Comparison of ENCODE assay signal across 18 mouse cellular contexts in the genomic region with DNA sequence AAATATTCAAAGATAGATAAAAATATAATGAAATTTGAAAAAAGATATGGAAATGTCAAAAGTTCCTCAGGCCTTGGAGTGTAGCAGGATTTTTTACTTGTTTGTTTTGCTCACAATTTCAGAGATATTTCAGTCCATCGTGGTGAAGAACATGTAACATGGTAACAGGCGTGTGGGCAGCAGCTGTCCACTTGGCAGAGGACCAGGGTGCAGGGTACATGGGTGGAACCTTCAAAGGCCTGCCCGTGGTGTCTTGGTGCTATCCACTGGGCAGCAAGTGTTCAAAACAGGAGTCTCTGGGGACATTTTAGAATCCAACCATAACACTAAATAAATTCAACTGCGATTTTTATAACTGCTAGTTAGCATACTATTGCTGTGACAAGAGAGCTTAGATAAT. TPM values are rescaled to one million over a fixed set of nuclear protein-coding genes. Genes with fewer than 3 reads are reported as not detected.
DNase-seq lines count a peak whose midpoint lies in the region; ATAC-seq and TF ChIP-seq lines count a peak whose summit lies in the region.
"Had no signal": no experiment of that assay in that cellular context is flagged by ENCODE, and none has a peak within 500 bp of the region (broad histone marks: within the 10 kb centered on the region; RNA-seq: fewer than 3 reads in every experiment).

No protein-coding gene starts in this region.

- no peaks in the 10 kb centered on the region for H3K27me3 ChIP-seq in hindbrain, embryonic 14.5 days (ENCODE audit: control insufficient read depth, insufficient read depth, low read length)
- H3K27me3 ChIP-seq in forebrain, embryonic 15.5 days: no peaks in the 10 kb centered on the region
- H3K27me3 ChIP-seq: embryonic facial prominence, embryonic 15.5 days; limb, embryonic 15.5 days; midbrain, embryonic 15.5 days had no signal

- WGBS in hindbrain, embryonic 14.5 days: 79% methylated on average over 4 of the region's 4 CpGs
- WGBS in forebrain, embryonic 15.5 days: 79% methylated on average over 4 of the region's 4 CpGs

- H3K4me1 ChIP-seq in hindbrain, embryonic 14.5 days (replicated peaks; ENCODE audit: control insufficient read depth, insufficient read depth, low read length): no peaks in the 10 kb centered on the region
- H3K4me1 ChIP-seq in forebrain, embryonic 15.5 days: no peaks in the 10 kb centered on the region
- H3K4me1 ChIP-seq: embryonic facial prominence, embryonic 15.5 days; hindbrain, embryonic 10.5 days; midbrain, embryonic 15.5 days had no signal

- no peak overlapping the region for H3K27ac ChIP-seq in left cerebral cortex, adult 2 months
- H3K27ac ChIP-seq in hindbrain, embryonic 14.5 days: no peak overlapping the region
- no peak overlapping the region for H3K27ac ChIP-seq in forebrain, embryonic 15.5 days (replicated peaks)
- H3K27ac ChIP-seq: embryonic facial prominence, embryonic 15.5 days; hindbrain, embryonic 10.5 days; limb, embryonic 15.5 days; midbrain, embryonic 15.5 days; stomach, postnatal 0 days had no signal

- no peak for ATAC-seq in hindbrain, embryonic 14.5 days (ENCODE audit: low FRiP score)
- ATAC-seq in forebrain, embryonic 15.5 days (replicated peaks): no peak
- ATAC-seq: inflammation-experienced regulatory T-cells, adult 6 months; midbrain, embryonic 15.5 days had no signal

- no peaks in the 10 kb centered on the region for H3K9me3 ChIP-seq in hindbrain, embryonic 14.5 days (ENCODE audit: control insufficient read depth, low read length)
- H3K9me3 ChIP-seq in forebrain, embryonic 15.5 days: no peaks in the 10 kb centered on the region
- H3K9me3 ChIP-seq: embryonic facial prominence, embryonic 15.5 days; hindbrain, embryonic 10.5 days; limb, embryonic 15.5 days; midbrain, embryonic 15.5 days had no signal

- intact Hi-C loops in gastrocnemius, postnatal 14 days (cut with DNase I; ENCODE audit: low total_unique reads): no loop called here
- intact Hi-C loops in left cerebral cortex, postnatal 4 days (cut with DNase I): no loop called here
- intact Hi-C loops in left cerebral cortex, adult 2 months (cut with DNase I): no loop called here

- DNase-seq in gastrocnemius, postnatal 14 days: peak; percentile 9
- DNase-seq in gastrocnemius, postnatal 25 days: no peak
- peak; percentile 53 for DNase-seq in left cerebral cortex, postnatal 4 days
- no peak for DNase-seq in left cerebral cortex, adult 2 months (ENCODE audit: extremely low spot score in 1 of 2, low spot score in 2 of 2)
- peak; percentile 53 for DNase-seq in cerebellum, adult 9-10 months
- peak; percentile 48 to 58 for DNase-seq in kidney, postnatal 25 days
- no peak for DNase-seq in hindbrain, embryonic 14.5 days (ENCODE audit: low spot score)
- DNase-seq: layer of hippocampus, adult 9-11 months; lung, adult 2 months; lung, postnatal 4 days; thymus, postnatal 4 days had no signal

- no peak overlapping the region for H3K4me2 ChIP-seq in hindbrain, embryonic 14.5 days (replicated peaks)
- no peak overlapping the region for H3K4me2 ChIP-seq in forebrain, embryonic 15.5 days (replicated peaks)
- H3K4me2 ChIP-seq: embryonic facial prominence, embryonic 15.5 days; limb, embryonic 15.5 days; midbrain, embryonic 15.5 days had no signal

- peaks cover 16% of the 10 kb centered on the region for H3K36me3 ChIP-seq in hindbrain, embryonic 14.5 days (replicated peaks; ENCODE audit: control insufficient read depth, insufficient read depth)
- peaks cover 7% of the 10 kb centered on the region for H3K36me3 ChIP-seq in forebrain, embryonic 15.5 days
- H3K36me3 ChIP-seq: midbrain, embryonic 15.5 days had no signal

- no peak overlapping the region for H3K4me3 ChIP-seq in left cerebral cortex, adult 2 months
- H3K4me3 ChIP-seq in hindbrain, embryonic 14.5 days (replicated peaks; ENCODE audit: low read length): no peak overlapping the region
- H3K4me3 ChIP-seq in forebrain, embryonic 15.5 days: no peak overlapping the region
- H3K4me3 ChIP-seq: embryonic facial prominence, embryonic 15.5 days; hindbrain, embryonic 10.5 days; limb, embryonic 15.5 days; midbrain, embryonic 15.5 days had no signal

- TF ChIP-seq CTCF in left cerebral cortex, adult 2 months (IDR thresholded peaks at IDR 0.05): no peak

- H3K9ac ChIP-seq in hindbrain, embryonic 14.5 days: no peak overlapping the region
- no peak overlapping the region for H3K9ac ChIP-seq in forebrain, embryonic 15.5 days (replicated peaks)
- H3K9ac ChIP-seq: embryonic facial prominence, embryonic 15.5 days; limb, embryonic 15.5 days; midbrain, embryonic 15.5 days had no signal

RNA-seq across cellular contexts. Expression of gene Clns1a, which starts 10.7 kb away (rescaled TPM):
- 10 to 100 TPM; 33.3 to 39.2 TPM for total RNA-seq in gastrocnemius, postnatal 14 days (2021)
- total RNA-seq in gastrocnemius, postnatal 25 days (2021): 10 to 100 TPM; 27.3 to 28.9 TPM
- total RNA-seq in left cerebral cortex, postnatal 4 days (2021): 10 to 100 TPM; 80.1 to 81.3 TPM
- total RNA-seq in left cerebral cortex, adult 2 months (2021): 10 to 100 TPM; 82.2 to 84.6 TPM
- 189 and 192 TPM in 2 replicates for polyA plus RNA-seq in hindbrain, embryonic 14.5 days (2014; fragmentation: Nextera tagmentation; extraction: Ambion mirVana)
- 203 and 204 TPM in 2 replicates for polyA plus RNA-seq in forebrain, embryonic 15.5 days (2015; fragmentation: Nextera tagmentation; extraction: Ambion mirVana)

RNA-seq across cellular contexts. Expression of gene Aqp11, which starts 31.0 kb away (rescaled TPM):
- 1 to 10 TPM; 1.6 to 1.8 TPM for total RNA-seq in gastrocnemius, postnatal 14 days (2021)
- 1 to 10 TPM in 1 of 2 experiments, under 1 TPM in 1; 0.82 to 1.2 TPM for total RNA-seq in gastrocnemius, postnatal 25 days (2021)
- total RNA-seq in left cerebral cortex, postnatal 4 days (2021): 10 to 100 TPM; 15.5 to 18.0 TPM
- 10 to 100 TPM; 22.3 to 23.6 TPM for total RNA-seq in left cerebral cortex, adult 2 months (2021)
- 21.6 and 22.0 TPM in 2 replicates for polyA plus RNA-seq in hindbrain, embryonic 14.5 days (2014; fragmentation: Nextera tagmentation; extraction: Ambion mirVana)
- polyA plus RNA-seq in forebrain, embryonic 15.5 days (2015; fragmentation: Nextera tagmentation; extraction: Ambion mirVana): 7.6 and 9.7 TPM in 2 replicates

Comparison
In these comparisons a context has a peak if more than half of its experiments do, and no peak if none do; other contexts are left out.
1. DNase-seq: peak in gastrocnemius, postnatal 14 days (single experiment), left cerebral cortex, postnatal 4 days (single experiment), cerebellum, adult 9-10 months (single experiment) and kidney, postnatal 25 days (2 of 2); none in gastrocnemius, postnatal 25 days (single experiment), left cerebral cortex, adult 2 months (0 of 2) and hindbrain, embryonic 14.5 days (single experiment).
2. RNA of gene Aqp11, which starts 31.0 kb away (total RNA-seq): 22.3 to 23.6 TPM in left cerebral cortex, adult 2 months and 15.5 to 18.0 TPM in left cerebral cortex, postnatal 4 days; 1.6 to 1.8 TPM in gastrocnemius, postnatal 14 days and 0.82 to 1.2 TPM in gastrocnemius, postnatal 25 days; every median in the first group is over 4 times any median in the second.